Mouse (Mus musculus): Measurements from ENCODE around the gene Pde4d. TPM values are rescaled to one million over a fixed set of nuclear protein-coding genes. Genes with fewer than 3 reads are reported as not detected.

Pde4d gene
- polyA plus RNA-seq, 2 experiments, result 11.7 to 17.3 TPM

DNA sequence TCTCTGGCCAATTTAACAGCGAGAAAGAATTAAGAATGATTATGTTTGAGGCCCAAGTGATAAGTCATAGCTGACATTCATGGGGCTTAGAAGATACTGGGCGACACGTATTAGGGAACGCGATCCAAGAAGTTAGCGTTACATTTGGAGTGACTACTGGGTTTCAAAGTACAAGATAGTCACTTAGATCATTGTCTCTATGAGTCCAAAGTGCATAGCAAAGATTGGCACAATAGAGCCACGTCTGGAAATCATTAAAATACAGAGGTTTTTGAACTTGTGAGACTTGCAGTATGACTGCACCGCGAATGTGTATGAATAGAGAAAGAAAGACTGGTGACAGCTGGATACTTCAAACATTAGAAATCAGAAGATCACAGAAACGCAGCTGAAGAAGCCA is 825.1 kb downstream of the Pde4d start:
- Histone ChIP-seq H3K36me3 (ENCODE audit: control insufficient read depth, insufficient read depth, low read length) (no peaks in the 10 kb centered on the region), H3K27me3 (ENCODE audit: control insufficient read depth, insufficient read depth, low read length) (no peaks in the 10 kb centered on the region), H3K4me3 (replicated peaks; ENCODE audit: low read length) (no peak overlapping the region), H3K9ac (ENCODE audit: low read depth, low read length, severe bottlenecking) (no peak overlapping the region), H3K4me2 (replicated peaks; ENCODE audit: low read depth, low read length, severe bottlenecking) (no peak overlapping the region), H3K9me3 (ENCODE audit: control insufficient read depth, low read length) (peaks cover 10% of the 10 kb centered on the region; the same call in 1 of the 2 replicates), H3K4me1 (ENCODE audit: control insufficient read depth, insufficient read depth, low read length) (no peaks in the 10 kb centered on the region), H3K27ac (replicated peaks; ENCODE audit: low read depth, low read length) (no peak overlapping the region)
- 93% methylated on average over 10 of the region's 10 CpGs for WGBS
- DNase-seq (ENCODE audit: low spot score), result no peak
- ATAC-seq (ENCODE audit: low FRiP score, low read depth), result no peak
- TF ChIP-seq POLR2A (IDR thresholded peaks at IDR 0.05; ENCODE audit: borderline replicate concordance, extremely low read depth, insufficient read depth, insufficient read length), result no peak

- peaks cover 10% of the 10 kb centered on the region; the same call in 1 of the 2 replicates for H3K9me3 ChIP-seq (ENCODE audit: control insufficient read depth, low read length)
- H3K27me3 ChIP-seq (ENCODE audit: control insufficient read depth, insufficient read depth, low read length), result no peaks in the 10 kb centered on the region
- H3K27ac ChIP-seq (replicated peaks; ENCODE audit: low read depth, low read length), result no peak overlapping the region
- H3K4me1 ChIP-seq (ENCODE audit: control insufficient read depth, insufficient read depth, low read length), result no peaks in the 10 kb centered on the region
- 37% methylated on average over 7 of the region's 7 CpGs for WGBS
- H3K9ac ChIP-seq (ENCODE audit: low read depth, low read length, severe bottlenecking), result no peak overlapping the region
- no peaks in the 10 kb centered on the region for H3K36me3 ChIP-seq (ENCODE audit: control insufficient read depth, insufficient read depth, low read length)
- TF ChIP-seq POLR2A (IDR thresholded peaks at IDR 0.05; ENCODE audit: borderline replicate concordance, extremely low read depth, insufficient read depth, insufficient read length), result no peak
- H3K4me3 ChIP-seq (replicated peaks; ENCODE audit: low read length), result no peak overlapping the region
- DNase-seq (ENCODE audit: low spot score) (no peak), ATAC-seq (ENCODE audit: low FRiP score, low read depth) (no peak)
- no peak overlapping the region for H3K4me2 ChIP-seq (replicated peaks; ENCODE audit: low read depth, low read length, severe bottlenecking)
Observed at GRCm38 (mm10) chr13:109277792-109278191, 828.0 kb downstream of the Pde4d start.

DNA sequence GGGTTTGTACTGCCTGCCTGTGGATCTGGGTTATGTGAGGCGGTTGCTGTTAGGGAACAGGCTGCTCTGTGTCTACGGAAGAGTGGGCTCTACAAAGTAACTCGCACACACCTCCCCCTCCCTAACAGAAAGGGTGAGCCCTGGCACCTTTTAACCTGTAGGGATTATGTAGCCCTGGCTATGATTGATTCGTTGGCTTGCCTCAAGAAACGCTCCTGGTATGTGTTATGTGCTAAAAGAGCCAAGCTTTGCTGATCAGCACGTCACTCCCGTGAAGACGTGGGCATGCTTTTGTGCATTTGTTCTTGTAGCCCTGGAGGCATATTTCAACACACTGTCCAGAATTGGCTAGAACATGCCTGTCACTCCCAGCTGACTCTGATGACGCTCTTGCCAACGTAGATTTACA is 828.8 kb downstream of the Pde4d start:
- Histone ChIP-seq H3K27ac (replicated peaks; ENCODE audit: low read depth, low read length) (no peak overlapping the region), H3K9me3 (ENCODE audit: control insufficient read depth, low read length) (peaks cover 10% of the 10 kb centered on the region; the same call in 1 of the 2 replicates), H3K4me1 (ENCODE audit: control insufficient read depth, insufficient read depth, low read length) (no peaks in the 10 kb centered on the region), H3K36me3 (ENCODE audit: control insufficient read depth, insufficient read depth, low read length) (no peaks in the 10 kb centered on the region), H3K9ac (ENCODE audit: low read depth, low read length, severe bottlenecking) (no peak overlapping the region), H3K4me3 (replicated peaks; ENCODE audit: low read length) (no peak overlapping the region), H3K4me2 (replicated peaks; ENCODE audit: low read depth, low read length, severe bottlenecking) (peak overlapping the region; percentile 23), H3K27me3 (ENCODE audit: control insufficient read depth, insufficient read depth, low read length) (no peaks in the 10 kb centered on the region)
- ATAC-seq (ENCODE audit: low FRiP score, low read depth), result no peak
- no peak for TF ChIP-seq POLR2A (IDR thresholded peaks at IDR 0.05; ENCODE audit: borderline replicate concordance, extremely low read depth, insufficient read depth, insufficient read length)
- 37% methylated on average over 10 of the region's 10 CpGs for WGBS
- DNase-seq (ENCODE audit: low spot score), result no peak

GRCm38 (mm10) chr13:109279211-109279610 is 829.5 kb downstream of the Pde4d start:
- ATAC-seq (ENCODE audit: low FRiP score, low read depth), result no peak

DNA sequence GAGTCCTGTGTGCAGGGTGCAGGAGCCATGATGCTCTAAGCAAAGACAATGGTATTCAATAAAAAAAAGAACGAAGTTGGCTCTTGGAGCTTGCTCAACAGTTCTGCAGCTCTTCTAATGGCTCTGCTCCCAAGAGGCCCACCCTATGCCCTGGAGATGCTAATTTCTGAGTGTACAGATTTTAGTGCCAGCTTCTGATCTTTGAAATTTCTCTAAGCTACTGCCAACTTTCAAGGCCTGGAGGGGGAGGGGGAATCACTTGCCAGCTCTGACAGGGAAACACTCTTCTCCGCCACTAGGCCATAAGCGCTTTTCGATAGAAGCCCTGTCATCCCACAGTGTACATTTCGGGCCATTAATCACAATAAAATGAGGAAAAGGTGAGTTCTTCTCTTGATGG is 830.7 kb downstream of the Pde4d start:
- DNase-seq (ENCODE audit: low spot score) (no peak), ATAC-seq (ENCODE audit: low FRiP score, low read depth) (no peak)
- no peaks in the 10 kb centered on the region for H3K27me3 ChIP-seq (ENCODE audit: control insufficient read depth, insufficient read depth, low read length)
- no peak overlapping the region for H3K4me3 ChIP-seq (replicated peaks; ENCODE audit: low read length)
- H3K9ac ChIP-seq (ENCODE audit: low read depth, low read length, severe bottlenecking), result no peak overlapping the region
- TF ChIP-seq POLR2A (IDR thresholded peaks at IDR 0.05; ENCODE audit: borderline replicate concordance, extremely low read depth, insufficient read depth, insufficient read length), result no peak
- H3K4me2 ChIP-seq (replicated peaks; ENCODE audit: low read depth, low read length, severe bottlenecking), result no peak overlapping the region
- H3K4me1 ChIP-seq (ENCODE audit: control insufficient read depth, insufficient read depth, low read length), result no peaks in the 10 kb centered on the region
- WGBS, result 95% methylated on average over 5 of the region's 5 CpGs
- peaks cover 3% of the 10 kb centered on the region; the same call in 1 of the 2 replicates for H3K9me3 ChIP-seq (ENCODE audit: control insufficient read depth, low read length)
- no peaks in the 10 kb centered on the region for H3K36me3 ChIP-seq (ENCODE audit: control insufficient read depth, insufficient read depth, low read length)
- no peak overlapping the region for H3K27ac ChIP-seq (replicated peaks; ENCODE audit: low read depth, low read length)

More at GRCm38 (mm10) chr13:109279211-109279610, 829.5 kb downstream of the Pde4d start:
- no peak overlapping the region for H3K4me2 ChIP-seq (replicated peaks; ENCODE audit: low read depth, low read length, severe bottlenecking)
- H3K9ac ChIP-seq (ENCODE audit: low read depth, low read length, severe bottlenecking), result no peak overlapping the region
- 87% methylated on average over 6 of the region's 6 CpGs for WGBS
- TF ChIP-seq POLR2A (IDR thresholded peaks at IDR 0.05; ENCODE audit: borderline replicate concordance, extremely low read depth, insufficient read depth, insufficient read length), result no peak
- no peaks in the 10 kb centered on the region for H3K4me1 ChIP-seq (ENCODE audit: control insufficient read depth, insufficient read depth, low read length)
- no peaks in the 10 kb centered on the region for H3K27me3 ChIP-seq (ENCODE audit: control insufficient read depth, insufficient read depth, low read length)
- peaks cover 10% of the 10 kb centered on the region; the same call in 1 of the 2 replicates for H3K9me3 ChIP-seq (ENCODE audit: control insufficient read depth, low read length)
- no peak for DNase-seq (ENCODE audit: low spot score)
- H3K4me3 ChIP-seq (replicated peaks; ENCODE audit: low read length), result no peak overlapping the region
- H3K36me3 ChIP-seq (ENCODE audit: control insufficient read depth, insufficient read depth, low read length), result no peaks in the 10 kb centered on the region
- no peak overlapping the region for H3K27ac ChIP-seq (replicated peaks; ENCODE audit: low read depth, low read length)

DNA sequence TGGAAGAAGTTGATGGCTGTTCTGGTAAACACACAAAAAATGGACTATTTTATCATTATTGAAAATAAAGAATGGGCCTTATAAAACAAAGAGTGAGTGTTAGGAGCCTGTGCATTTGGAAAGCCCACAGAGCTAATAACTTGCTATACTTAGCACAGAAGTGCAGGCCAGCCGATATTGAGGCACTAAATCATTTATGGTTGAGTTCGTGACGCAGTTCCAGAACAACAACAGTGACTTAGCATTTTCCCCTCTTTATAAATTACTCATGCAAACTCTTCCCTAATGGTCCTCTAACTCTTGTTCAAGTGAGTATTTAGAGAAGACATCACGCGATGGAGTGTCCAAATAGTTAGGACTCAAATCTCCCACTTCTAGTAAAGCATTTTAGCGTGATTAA is 837.7 kb downstream of the Pde4d start:
- H3K27ac ChIP-seq (replicated peaks; ENCODE audit: low read depth, low read length), result no peak overlapping the region

More for the DNA sequence above, 837.7 kb downstream of the Pde4d start:
- ATAC-seq (ENCODE audit: low FRiP score, low read depth) (no peak), DNase-seq (ENCODE audit: low spot score) (no peak)
- Histone ChIP-seq H3K27me3 (ENCODE audit: control insufficient read depth, insufficient read depth, low read length) (no peaks in the 10 kb centered on the region), H3K4me3 (replicated peaks; ENCODE audit: low read length) (no peak overlapping the region), H3K9me3 (ENCODE audit: control insufficient read depth, low read length) (no peaks in the 10 kb centered on the region), H3K9ac (ENCODE audit: low read depth, low read length, severe bottlenecking) (no peak overlapping the region), H3K4me1 (ENCODE audit: control insufficient read depth, insufficient read depth, low read length) (no peaks in the 10 kb centered on the region), H3K36me3 (ENCODE audit: control insufficient read depth, insufficient read depth, low read length) (no peaks in the 10 kb centered on the region), H3K4me2 (replicated peaks; ENCODE audit: low read depth, low read length, severe bottlenecking) (no peak overlapping the region)
- no peak for TF ChIP-seq POLR2A (IDR thresholded peaks at IDR 0.05; ENCODE audit: borderline replicate concordance, extremely low read depth, insufficient read depth, insufficient read length)
- WGBS, result 69% methylated on average over 6 of the region's 6 CpGs

Data from limb, embryonic 14.5 days (tissue).